ENCODE assay signal across 1 mouse cellular context in genomic region chr11:117810401-117811046, GRCm38 (mm10).
TF ChIP-seq lines count a peak whose summit lies in the region.

No protein-coding gene starts in this region.

TF ChIP-seq in MEL, 35 proteins besides CTCF, POLR2A, EP300 and RAD21 (continued from another document):
- TF ChIP-seq RCOR1 (IDR thresholded peaks at IDR 0.05; ENCODE audit: low read depth, low read length): 0 out of 2 replicates have a peak, but pooled peaks have one; percentile 0
- 0 out of 2 replicates have a peak, but pooled peaks have one; percentile 13 for TF ChIP-seq KAT2A (conservative IDR thresholded peaks at IDR 0.05; ENCODE audit: low read depth, low read length)
- no peak for TF ChIP-seq NRF1 (IDR thresholded peaks at IDR 0.05; ENCODE audit: insufficient read depth, low read depth, low read length, poor library complexity, severe bottlenecking)
